Mouse (Mus musculus): ENCODE results near the gene Mtch1. TPM values are rescaled to one million over a fixed set of nuclear protein-coding genes. Genes with fewer than 3 reads are reported as not detected.

Gene Mtch1
- total and polyA plus RNA-seq, 2 experiments from 2014 or later = 500 to 622 TPM

GRCm38 (mm10) chr17:29393335-29394089 lies 45.8 kb upstream of the Mtch1 start:
- WGBS = 68% methylated on average over 14 of the region's 14 CpGs
- DNase-seq (ENCODE audit: low spot score) = no peak
- H3K36me3 ChIP-seq (ENCODE audit: insufficient read depth, low read length) = no peaks in the 10 kb centered on the region

GRCm38 (mm10) chr17:29391280-29391679 lies 43.5 kb upstream of the Mtch1 start:
- DNase-seq (ENCODE audit: low spot score) = no peak
- no peaks in the 10 kb centered on the region for H3K27me3 ChIP-seq (ENCODE audit: insufficient read depth, low read length)
- H3K4me3 ChIP-seq (ENCODE audit: low read length) = no peak overlapping the region
- ATAC-seq = no peak
- H3K9me3 ChIP-seq (ENCODE audit: low read length) = no peaks in the 10 kb centered on the region
- WGBS = 85% methylated on average over 8 of the region's 8 CpGs
- no peak for TF ChIP-seq CTCF (IDR thresholded peaks at IDR 0.05; ENCODE audit: low read depth)
- no peaks in the 10 kb centered on the region for H3K4me1 ChIP-seq (ENCODE audit: insufficient read depth, low read length)
- H3K36me3 ChIP-seq (ENCODE audit: insufficient read depth, low read length) = no peaks in the 10 kb centered on the region
- no peak overlapping the region for H3K4me2 ChIP-seq (ENCODE audit: low read depth, low read length)
- H3K27ac ChIP-seq = no peak overlapping the region
- H3K9ac ChIP-seq (replicated peaks; ENCODE audit: low read length) = no peak overlapping the region

More at GRCm38 (mm10) chr17:29393335-29394089, 45.8 kb upstream of the Mtch1 start:
- H3K27me3 ChIP-seq (ENCODE audit: insufficient read depth, low read length) = no peaks in the 10 kb centered on the region
- H3K9me3 ChIP-seq (ENCODE audit: low read length) = no peaks in the 10 kb centered on the region
- no peak overlapping the region for H3K9ac ChIP-seq (replicated peaks; ENCODE audit: low read length)
- 0 out of 2 replicates have a peak, but pooled peaks cover 6% of the 10 kb centered on the region for H3K4me1 ChIP-seq (ENCODE audit: insufficient read depth, low read length)
- no peak overlapping the region for H3K27ac ChIP-seq
- H3K4me3 ChIP-seq (ENCODE audit: low read length) = no peak overlapping the region
- ATAC-seq = no peak
- H3K4me2 ChIP-seq (ENCODE audit: low read depth, low read length) = no peak overlapping the region
- TF ChIP-seq CTCF (IDR thresholded peaks at IDR 0.05; ENCODE audit: low read depth) = no peak

- H3K27ac ChIP-seq = no peak overlapping the region
- ATAC-seq (peak; percentile 56; the same call in 1 of the 2 replicates), DNase-seq (ENCODE audit: low spot score) (peak; percentile 20)
- H3K9me3 ChIP-seq (ENCODE audit: low read length) = no peaks in the 10 kb centered on the region
- H3K9ac ChIP-seq (replicated peaks; ENCODE audit: low read length) = no peak overlapping the region
- no peaks in the 10 kb centered on the region for H3K27me3 ChIP-seq (ENCODE audit: insufficient read depth, low read length)
- no peak overlapping the region for H3K4me2 ChIP-seq (ENCODE audit: low read depth, low read length)
- no peak for TF ChIP-seq CTCF (IDR thresholded peaks at IDR 0.05; ENCODE audit: low read depth)
- H3K36me3 ChIP-seq (ENCODE audit: insufficient read depth, low read length) = no peaks in the 10 kb centered on the region
- H3K4me3 ChIP-seq (ENCODE audit: low read length) = no peak overlapping the region
- H3K4me1 ChIP-seq (ENCODE audit: insufficient read depth, low read length) = no peaks in the 10 kb centered on the region
- WGBS = 72% methylated on average over 11 of the region's 11 CpGs
These were observed 41.2 kb upstream of the Mtch1 start for GRCm38 (mm10) chr17:29388978-29389377.

GRCm38 (mm10) chr17:29385746-29386145 lies 38.0 kb upstream of the Mtch1 start:
- no peak for TF ChIP-seq CTCF (IDR thresholded peaks at IDR 0.05; ENCODE audit: low read depth)
- H3K9ac ChIP-seq (replicated peaks; ENCODE audit: low read length) = no peak overlapping the region
- H3K4me1 ChIP-seq (ENCODE audit: insufficient read depth, low read length) = no peaks in the 10 kb centered on the region
- no peak overlapping the region for H3K4me3 ChIP-seq (ENCODE audit: low read length)
- no peaks in the 10 kb centered on the region for H3K27me3 ChIP-seq (ENCODE audit: insufficient read depth, low read length)
- ATAC-seq (no peak), DNase-seq (ENCODE audit: low spot score) (no peak)
- WGBS = 36% methylated on average over 6 of the region's 6 CpGs
- no peak overlapping the region for H3K27ac ChIP-seq
- no peaks in the 10 kb centered on the region for H3K36me3 ChIP-seq (ENCODE audit: insufficient read depth, low read length)
- no peak overlapping the region for H3K4me2 ChIP-seq (ENCODE audit: low read depth, low read length)
- H3K9me3 ChIP-seq (ENCODE audit: low read length) = no peaks in the 10 kb centered on the region

DNA sequence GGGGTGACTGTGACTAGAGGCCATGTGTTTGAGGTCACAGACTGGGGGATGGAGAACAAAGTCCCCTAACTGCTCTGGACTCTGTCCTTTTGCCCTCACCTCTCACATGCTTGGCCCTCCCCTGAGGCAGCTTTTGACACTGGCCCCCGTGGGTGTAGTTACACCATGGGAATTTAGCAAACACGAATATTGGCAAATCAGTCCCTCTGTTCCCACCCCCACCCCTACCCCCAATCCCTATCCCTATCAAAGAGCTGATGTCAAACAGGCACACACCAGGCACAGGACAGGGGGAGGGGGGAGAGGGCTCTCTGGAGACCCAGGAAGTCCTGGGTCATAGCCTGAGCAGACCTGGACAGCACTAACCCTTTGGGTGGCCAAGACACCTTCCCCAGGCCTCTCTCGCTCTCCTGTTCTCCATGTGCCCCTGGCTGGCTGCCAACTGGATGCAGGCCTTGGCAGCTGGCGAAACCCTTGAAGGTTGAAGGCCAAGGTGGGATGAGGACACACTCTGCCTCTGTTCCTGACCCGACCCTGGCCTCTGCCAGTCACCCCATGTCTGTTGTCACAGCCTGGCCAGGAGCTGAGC lies 37.2 kb upstream of the Mtch1 start:
- H3K9me3 ChIP-seq (ENCODE audit: low read length) = no peaks in the 10 kb centered on the region

GRCm38 (mm10) chr17:29383923-29384322 lies 36.2 kb upstream of the Mtch1 start:
- DNase-seq (ENCODE audit: low spot score) = no peak
- no peak for TF ChIP-seq CTCF (IDR thresholded peaks at IDR 0.05; ENCODE audit: low read depth)
- Histone ChIP-seq H3K27ac (no peak overlapping the region), H3K4me3 (ENCODE audit: low read length) (no peak overlapping the region), H3K36me3 (ENCODE audit: insufficient read depth, low read length) (no peaks in the 10 kb centered on the region), H3K4me2 (ENCODE audit: low read depth, low read length) (no peak overlapping the region), H3K9me3 (ENCODE audit: low read length) (no peaks in the 10 kb centered on the region), H3K9ac (replicated peaks; ENCODE audit: low read length) (no peak overlapping the region), H3K27me3 (ENCODE audit: insufficient read depth, low read length) (no peaks in the 10 kb centered on the region), H3K4me1 (ENCODE audit: insufficient read depth, low read length) (no peaks in the 10 kb centered on the region)
- no peak for ATAC-seq
- WGBS = 71% methylated on average over 9 of the region's 9 CpGs

More for the DNA sequence above, 37.2 kb upstream of the Mtch1 start:
- no peak for TF ChIP-seq CTCF (IDR thresholded peaks at IDR 0.05; ENCODE audit: low read depth)
- Histone ChIP-seq H3K4me2 (ENCODE audit: low read depth, low read length) (no peak overlapping the region), H3K9ac (replicated peaks; ENCODE audit: low read length) (no peak overlapping the region), H3K27ac (no peak overlapping the region), H3K4me1 (ENCODE audit: insufficient read depth, low read length) (no peaks in the 10 kb centered on the region), H3K36me3 (ENCODE audit: insufficient read depth, low read length) (no peaks in the 10 kb centered on the region), H3K27me3 (ENCODE audit: insufficient read depth, low read length) (no peaks in the 10 kb centered on the region), H3K4me3 (ENCODE audit: low read length) (no peak overlapping the region)
- ATAC-seq = no peak
- WGBS = 31% methylated on average over 5 of the region's 5 CpGs
- no peak for DNase-seq (ENCODE audit: low spot score)

- no peak for TF ChIP-seq CTCF (IDR thresholded peaks at IDR 0.05; ENCODE audit: low read depth)
- 49% methylated on average over 11 of the region's 11 CpGs for WGBS
- no peak overlapping the region for H3K4me3 ChIP-seq (ENCODE audit: low read length)
- H3K27me3 ChIP-seq (ENCODE audit: insufficient read depth, low read length) = no peaks in the 10 kb centered on the region
- H3K4me1 ChIP-seq (ENCODE audit: insufficient read depth, low read length) = no peaks in the 10 kb centered on the region
- no peak overlapping the region for H3K4me2 ChIP-seq (ENCODE audit: low read depth, low read length)
- ATAC-seq (no peak), DNase-seq (ENCODE audit: low spot score) (peak; percentile 23)
- no peaks in the 10 kb centered on the region for H3K36me3 ChIP-seq (ENCODE audit: insufficient read depth, low read length)
- H3K9me3 ChIP-seq (ENCODE audit: low read length) = no peaks in the 10 kb centered on the region
- H3K9ac ChIP-seq (replicated peaks; ENCODE audit: low read length) = no peak overlapping the region
- H3K27ac ChIP-seq = no peak overlapping the region
These were observed 34.7 kb upstream of the Mtch1 start for GRCm38 (mm10) chr17:29382417-29382816.

Measured in hindbrain, postnatal 0 days (tissue).